Mouse (Mus musculus) leukemia stem cell, adult 10-12 weeks (primary cell): Measurements from ENCODE around the gene Olfr549. TPM values are rescaled to one million over a fixed set of nuclear protein-coding genes. Genes with fewer than 3 reads are reported as not detected.

Experiments
- polyA plus RNA-seq: library from polyadenylated mRNA; stranded (reverse); fragments of >175 nt; gene quantifications from 2 replicates; pipeline ENCODE4 v1.2.3, GENCODE M21; 2012; ENCODE audit warnings: low replicate concordance

Olfr549 gene
- not detected in 2 replicates for polyA plus RNA-seq

DNA sequence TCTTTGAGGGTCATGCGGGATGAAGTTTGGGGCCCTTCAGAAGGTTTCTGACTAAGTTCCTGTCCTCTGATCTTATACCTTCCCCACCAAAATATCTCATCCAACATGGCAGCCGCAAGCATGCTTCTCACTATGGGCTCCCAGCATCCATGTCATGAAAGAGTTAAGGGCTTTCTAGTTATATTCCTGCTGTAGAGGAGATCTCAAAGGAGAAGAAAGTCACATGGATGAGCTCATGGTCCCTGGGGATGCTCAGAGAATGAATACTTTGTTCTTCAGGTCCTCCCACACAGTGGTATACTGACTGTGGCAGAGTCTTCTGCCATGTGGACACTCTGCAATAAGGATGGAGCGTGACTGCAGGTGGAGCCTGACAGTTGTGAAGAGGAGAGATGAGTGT lies at the start of gene Olfr549:
Gene Olfr549 (plus strand): TSS at position 301 of the 400 bp plus-strand sequence.

DNA sequence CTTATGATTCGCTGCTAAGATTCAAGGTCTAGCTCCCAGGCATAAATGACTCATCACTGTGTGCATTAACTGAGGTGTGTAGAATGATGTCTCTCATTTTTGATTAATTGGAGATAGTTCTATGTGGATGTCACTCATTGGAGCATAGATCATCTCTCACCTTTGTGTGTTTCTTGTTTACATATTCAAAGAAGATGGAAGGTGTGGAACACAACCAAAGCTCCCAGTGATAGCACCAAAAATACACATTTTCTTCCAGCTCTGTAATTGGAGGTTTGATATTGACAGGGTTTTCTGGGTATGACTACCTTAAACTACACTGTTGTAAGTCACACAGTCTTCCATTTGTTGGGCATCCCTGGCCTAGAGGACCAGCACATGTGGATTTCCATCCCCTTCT lies 15.2 kb upstream of the Olfr549 start, which contains the start of gene Olfr547:
Gene Olfr547 (plus strand): TSS at position 301 of the 400 bp plus-strand sequence.

DNA sequence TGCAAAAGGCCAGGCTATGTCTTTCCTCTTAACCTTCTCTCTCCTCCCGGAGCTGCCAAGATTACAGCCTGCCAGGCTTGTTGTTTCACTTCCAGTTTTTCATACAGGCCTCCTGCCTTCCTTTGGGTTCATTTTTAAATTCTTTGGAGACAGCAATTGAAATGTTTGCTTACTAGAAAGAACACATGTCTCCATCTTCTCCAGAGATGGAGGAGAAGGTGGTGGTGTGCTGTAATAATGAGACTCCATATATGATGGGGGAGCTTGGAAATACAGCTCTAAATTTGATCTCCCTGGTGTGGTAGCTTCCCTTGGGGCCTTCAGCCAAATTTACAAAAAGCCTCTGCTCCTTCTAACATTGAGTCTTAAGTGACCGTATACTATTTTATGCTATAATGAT lies 9.1 kb upstream of the Olfr549 start, which contains the start of gene Olfr548-ps1:
Gene Olfr548-ps1 (plus strand): TSS at position 301 of the 400 bp plus-strand sequence.

DNA sequence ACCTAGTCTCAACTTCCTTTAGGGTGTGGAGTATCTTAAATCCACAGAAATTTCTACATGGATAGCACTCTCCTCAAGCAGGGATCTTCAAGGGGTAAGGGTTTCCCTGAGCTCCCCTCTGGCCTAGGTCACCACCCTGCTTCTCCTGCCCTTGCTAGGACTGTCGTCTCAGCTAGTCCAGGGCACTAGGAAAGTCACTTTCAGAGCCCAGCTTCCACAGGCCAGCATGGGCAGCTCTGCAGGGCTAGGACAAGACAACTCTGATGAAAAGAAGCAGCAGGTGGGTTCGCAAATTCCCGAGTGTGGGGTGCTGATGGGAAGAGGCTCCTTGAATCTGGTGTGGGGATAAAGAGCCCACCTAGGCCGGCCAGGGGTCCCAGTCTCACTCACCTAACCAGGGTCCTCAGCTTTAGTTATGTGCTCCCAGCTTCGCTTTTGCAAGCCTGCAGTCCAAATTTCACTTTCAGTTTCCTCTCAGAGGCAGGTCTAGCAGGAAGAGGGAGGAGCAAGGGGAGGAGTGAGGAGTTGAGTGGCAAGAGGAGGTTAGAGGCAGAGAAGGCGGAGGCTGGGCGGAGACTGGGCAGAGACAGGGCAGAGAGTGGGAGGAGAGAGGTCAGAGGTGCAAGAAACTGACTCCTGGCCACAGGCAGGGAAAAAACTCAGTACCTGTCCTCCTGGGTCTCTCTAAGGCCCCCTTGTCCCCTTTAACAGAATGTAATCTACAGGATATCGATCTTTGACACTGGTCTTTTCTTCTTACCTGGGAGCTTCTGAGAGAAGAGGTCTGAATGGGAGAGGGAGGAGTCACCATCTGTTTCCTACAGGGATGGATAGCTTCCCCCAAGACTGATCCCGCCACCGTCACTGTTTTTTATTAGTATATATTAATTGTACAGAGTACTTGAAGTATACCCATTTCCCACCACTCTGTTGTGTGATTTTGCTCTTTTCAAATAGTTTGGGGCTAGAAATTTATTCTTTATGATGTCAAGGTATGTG lies 15.6 kb downstream of the Olfr549 start, which contains the start of gene Trim21:
Gene Trim21 (minus strand): TSS at position 488 of the 999 bp plus-strand sequence.

DNA sequence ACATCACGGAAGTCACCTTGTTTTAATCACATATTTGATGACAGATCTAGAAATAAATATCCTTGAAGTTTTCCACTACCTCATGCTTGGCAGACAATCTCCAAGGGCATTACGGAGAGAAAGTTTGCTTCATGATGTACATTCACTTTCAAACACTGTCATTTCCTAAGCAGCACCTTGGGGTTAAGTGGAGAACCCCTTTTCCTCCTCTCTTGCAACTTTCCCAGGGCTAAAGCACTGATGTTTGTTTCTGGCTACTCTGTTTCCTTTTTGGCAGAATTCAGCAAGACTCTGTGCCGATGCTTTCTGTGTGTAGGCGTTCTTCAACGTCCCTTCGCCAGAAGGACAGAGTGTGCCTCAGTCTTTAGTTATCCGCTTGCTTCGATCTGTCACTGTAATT lies 21.5 kb downstream of the Olfr549 start, which contains the start of gene Olfr550:
Gene Olfr550 (plus strand): TSS at position 301 of the 400 bp plus-strand sequence.

DNA sequence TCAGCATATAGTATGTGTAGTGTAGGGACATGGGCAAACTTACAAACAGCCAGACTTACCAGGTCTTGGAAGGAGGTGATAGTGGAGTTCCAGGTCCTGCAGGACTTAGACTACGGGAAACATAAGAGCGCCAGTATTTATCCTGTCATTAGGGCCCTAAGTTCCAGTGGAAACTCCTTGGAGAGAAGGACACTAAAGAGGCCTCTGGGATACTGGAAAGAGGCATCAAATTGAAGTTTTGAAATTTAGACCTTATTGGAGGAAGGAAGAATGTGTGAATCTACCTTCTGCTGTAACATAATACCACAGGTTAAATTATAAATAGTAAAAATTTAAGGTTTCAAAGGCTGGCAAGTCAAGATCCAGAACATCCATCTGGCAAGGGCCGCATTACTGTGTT lies 42.1 kb downstream of the Olfr549 start, which contains the start of gene Olfr551:
Gene Olfr551 (minus strand): TSS at position 101 of the 400 bp plus-strand sequence.

DNA sequence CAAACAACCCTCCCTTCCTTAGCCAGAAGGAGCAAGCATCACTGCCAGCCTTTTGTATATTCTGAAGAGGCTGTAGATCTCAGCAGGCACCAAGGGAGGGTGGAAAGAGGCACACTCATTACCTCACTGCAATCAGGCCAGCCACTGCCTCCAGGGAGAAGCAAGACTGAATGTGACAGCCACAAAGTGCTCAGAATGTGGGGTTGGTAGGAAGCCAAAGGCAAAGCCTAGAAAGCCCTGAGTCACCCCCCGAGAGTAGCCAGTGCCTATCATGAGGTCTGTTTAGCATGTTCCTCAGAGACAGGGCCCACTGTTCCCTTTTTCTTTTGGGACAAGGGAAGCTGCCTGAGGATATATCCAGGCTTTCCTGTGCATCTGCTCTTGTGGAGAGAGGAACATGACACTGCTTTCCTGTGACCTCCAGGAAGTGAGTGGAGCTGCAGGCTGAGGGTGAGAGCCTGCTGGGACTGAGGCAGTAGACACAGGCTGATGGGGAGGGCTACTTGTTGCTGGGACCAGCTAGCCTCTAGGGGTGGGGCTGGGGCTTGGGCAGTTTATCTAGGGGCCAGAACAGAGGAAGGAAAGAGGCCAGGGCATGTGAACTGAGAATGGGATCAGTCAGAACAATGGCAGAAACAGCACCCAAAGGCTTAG lies 47.8 kb downstream of the Olfr549 start, which contains the start of gene Olfr552:
Gene Olfr552 (plus strand): TSS at position 393 of the 654 bp plus-strand sequence.

Other genes starting within 250 kb of the Olfr549 start
- 19.3 and 87.3 TPM in 2 replicates for gene Rrm1, start 108.2 kb upstream of the Olfr549 start, polyA plus RNA-seq
- gene Olfr543, start 68.2 kb upstream of the Olfr549 start, polyA plus RNA-seq = not detected in 2 replicates
- gene Olfr544, start 61.6 kb upstream of the Olfr549 start, polyA plus RNA-seq = not detected in 2 replicates
- gene Olfr545, start 50.3 kb upstream of the Olfr549 start, polyA plus RNA-seq = not detected in 2 replicates
- not detected in 2 replicates for gene Olfr547, start 15.1 kb upstream of the Olfr549 start, polyA plus RNA-seq
- not detected in 2 replicates for gene Olfr548-ps1, start 9.0 kb upstream of the Olfr549 start, polyA plus RNA-seq
- 2.1 and 6.2 TPM in 2 replicates for gene Trim21, start 15.6 kb downstream of the Olfr549 start, polyA plus RNA-seq
- not detected in 2 replicates for gene Olfr550, start 21.6 kb downstream of the Olfr549 start, polyA plus RNA-seq
- not detected in 2 replicates for gene Olfr551, start 42.0 kb downstream of the Olfr549 start, polyA plus RNA-seq
- gene Olfr552, start 47.9 kb downstream of the Olfr549 start, polyA plus RNA-seq = 0.06 TPM in 1 of 2 replicates, not detected in the other
- 0.37 TPM in 1 of 2 replicates, not detected in the other for gene Olfr553, start 68.3 kb downstream of the Olfr549 start, polyA plus RNA-seq
- gene Olfr554, start 88.6 kb downstream of the Olfr549 start, polyA plus RNA-seq = 0.07 TPM in 1 of 2 replicates, not detected in the other
- gene Olfr555, start 109.0 kb downstream of the Olfr549 start, polyA plus RNA-seq = not detected in 2 replicates
- gene Olfr556, start 115.0 kb downstream of the Olfr549 start, polyA plus RNA-seq = not detected in 2 replicates
- 0.35 and 1.2 TPM in 2 replicates for gene Trim68, start 137.5 kb downstream of the Olfr549 start, polyA plus RNA-seq
- gene Olfr557, start 146.0 kb downstream of the Olfr549 start, polyA plus RNA-seq = not detected in 2 replicates
- not detected in 2 replicates for gene Olfr558, start 152.3 kb downstream of the Olfr549 start, polyA plus RNA-seq
- not detected in 2 replicates for gene Olfr33, start 169.2 kb downstream of the Olfr549 start, polyA plus RNA-seq
- not detected in 2 replicates for gene Olfr559, start 177.6 kb downstream of the Olfr549 start, polyA plus RNA-seq
- not detected in 2 replicates for gene Olfr560, start 209.5 kb downstream of the Olfr549 start, polyA plus RNA-seq
- gene Olfr78, start 209.6 kb downstream of the Olfr549 start, polyA plus RNA-seq = not detected in 2 replicates
- gene Olfr561, start 221.4 kb downstream of the Olfr549 start, polyA plus RNA-seq = not detected in 2 replicates